Mouse (Mus musculus) limb, embryonic 13.5 days (tissue): Measurements from ENCODE around the gene Phip. TPM values are rescaled to one million over a fixed set of nuclear protein-coding genes. Genes with fewer than 3 reads are reported as not detected.

Experiments
- ATAC-seq: fragments of 200-750 bp; cut with Nextera tagmentation; 2 replicates; pipeline ENCODE4 v1.8.0; 2017; ENCODE audit warnings: low read depth, moderate number of reproducible peaks, moderate TSS enrichment; ENCODE audit not compliant: low FRiP score
- H3K27ac ChIP-seq: fragments of 300-500 bp; sonication (generic); 2 replicates; pipeline ENCODE4 v1.5.1; 2015; ENCODE audit warnings: inconsistent platforms, mild to moderate bottlenecking, moderate library complexity
- H3K27me3 ChIP-seq: fragments of 300-500 bp; sonication (generic); 2 replicates; pipeline ENCODE4 v1.6.1; 2015; ENCODE audit warnings: mild to moderate bottlenecking, inconsistent platforms
- H3K36me3 ChIP-seq: fragments of 300-500 bp; sonication (generic); 2 replicates; pipeline ENCODE4 v1.6.1; 2015; ENCODE audit warnings: inconsistent platforms, mild to moderate bottlenecking, moderate library complexity
- H3K4me1 ChIP-seq: fragments of 300-500 bp; sonication (generic); 2 replicates; pipeline ENCODE4 v1.6.1; 2015; ENCODE audit warnings: inconsistent platforms
- H3K4me2 ChIP-seq: fragments of 300-500 bp; sonication (generic); replicated peaks from 2 replicates; pipeline ENCODE4 v1.6.1; 2015; ENCODE audit warnings: inconsistent platforms, mild to moderate bottlenecking, moderate library complexity
- H3K4me3 ChIP-seq: fragments of 300-500 bp; sonication (generic); 2 replicates; pipeline ENCODE4 v1.5.1; 2015; ENCODE audit warnings: moderate library complexity, mild to moderate bottlenecking, inconsistent platforms
- H3K9ac ChIP-seq: fragments of 300-500 bp; sonication (generic); 2 replicates; pipeline ENCODE4 v1.6.1; 2015; ENCODE audit warnings: mild to moderate bottlenecking, inconsistent platforms
- H3K9me3 ChIP-seq: fragments of 300-500 bp; sonication (generic); 2 replicates; pipeline ENCODE4 v1.6.1; 2016; ENCODE audit warnings: inconsistent platforms
- WGBS: fragments of 180-500 bp; shearing (Covaris S2); methylation state at CpG from one replicate; pipeline ENCODE4 v1.1.7; 2015; 5-methylcytosine and 5-hydroxymethylcytosine counted together
- polyA plus RNA-seq: library from polyadenylated mRNA; unstranded; fragments of >200 nt; fragmentation: Nextera tagmentation; extraction: Ambion mirVana; gene quantifications from 2 replicates; pipeline ENCODE4 v1.2.1, GENCODE M21; 2015

Gene Phip
- polyA plus RNA-seq, 1 experiment from 2014 or later, result 119 TPM

GRCm38 (mm10) chr9:82971433-82971832, 3.9 kb downstream of the Phip start:
- Histone ChIP-seq H3K27me3 (no peaks in the 10 kb centered on the region), H3K4me2 (no peak overlapping the region), H3K4me3 (no peak overlapping the region), H3K9me3 (no peaks in the 10 kb centered on the region), H3K27ac (no peak overlapping the region), H3K4me1 (peaks cover 17% of the 10 kb centered on the region), H3K36me3 (no peaks in the 10 kb centered on the region), H3K9ac (no peak overlapping the region)
- WGBS, result 68% methylated on average over 1 of the region's 1 CpGs
- ATAC-seq, result no peak

- Histone ChIP-seq H3K27ac (no peak overlapping the region), H3K4me1 (peaks cover 8% of the 10 kb centered on the region; the same call in 1 of the 2 replicates), H3K9ac (no peak overlapping the region), H3K4me2 (no peak overlapping the region), H3K9me3 (no peaks in the 10 kb centered on the region), H3K36me3 (peaks cover 4% of the 10 kb centered on the region; the same call in 1 of the 2 replicates), H3K4me3 (no peak overlapping the region), H3K27me3 (no peaks in the 10 kb centered on the region)
- ATAC-seq, result no peak
- WGBS, result 87% methylated on average over 8 of the region's 8 CpGs
Measured at GRCm38 (mm10) chr9:82967076-82967621, 8.2 kb downstream of the Phip start.

GRCm38 (mm10) chr9:82963981-82964380, 11.3 kb downstream of the Phip start:
- Histone ChIP-seq H3K9ac (no peak overlapping the region), H3K4me1 (no peaks in the 10 kb centered on the region)
- no peak for ATAC-seq

GRCm38 (mm10) chr9:82961352-82961751, 14.0 kb downstream of the Phip start:
- WGBS, result 54% methylated on average over 2 of the region's 2 CpGs
- no peak overlapping the region for H3K27ac ChIP-seq
- no peaks in the 10 kb centered on the region for H3K9me3 ChIP-seq
- no peak overlapping the region for H3K4me2 ChIP-seq
- no peak overlapping the region for H3K9ac ChIP-seq
- H3K36me3 ChIP-seq, result peaks cover 25% of the 10 kb centered on the region
- ATAC-seq, result no peak
- no peak overlapping the region for H3K4me3 ChIP-seq
- H3K27me3 ChIP-seq, result no peaks in the 10 kb centered on the region
- no peaks in the 10 kb centered on the region for H3K4me1 ChIP-seq

More at GRCm38 (mm10) chr9:82963981-82964380, 11.3 kb downstream of the Phip start:
- Histone ChIP-seq H3K27me3 (no peaks in the 10 kb centered on the region), H3K27ac (no peak overlapping the region), H3K36me3 (peaks cover 12% of the 10 kb centered on the region), H3K4me2 (no peak overlapping the region), H3K9me3 (no peaks in the 10 kb centered on the region), H3K4me3 (no peak overlapping the region)
- 85% methylated on average over 4 of the region's 4 CpGs for WGBS

- Histone ChIP-seq H3K27ac (no peak overlapping the region), H3K9me3 (no peaks in the 10 kb centered on the region), H3K4me2 (no peak overlapping the region), H3K9ac (no peak overlapping the region), H3K27me3 (no peaks in the 10 kb centered on the region), H3K36me3 (peaks cover 40% of the 10 kb centered on the region), H3K4me3 (no peak overlapping the region), H3K4me1 (no peaks in the 10 kb centered on the region)
- no peak for ATAC-seq
- 65% methylated on average over 4 of the region's 4 CpGs for WGBS
Measured at GRCm38 (mm10) chr9:82955267-82955666, 20.0 kb downstream of the Phip start.

- Histone ChIP-seq H3K27me3 (no peaks in the 10 kb centered on the region), H3K4me2 (no peak overlapping the region), H3K9me3 (no peaks in the 10 kb centered on the region), H3K36me3 (peaks cover 33% of the 10 kb centered on the region), H3K27ac (no peak overlapping the region), H3K9ac (no peak overlapping the region), H3K4me3 (no peak overlapping the region), H3K4me1 (no peaks in the 10 kb centered on the region)
- ATAC-seq, result no peak
Measured at GRCm38 (mm10) chr9:82952330-82952729, 23.0 kb downstream of the Phip start.

GRCm38 (mm10) chr9:82951435-82952004, 23.8 kb downstream of the Phip start:
- Histone ChIP-seq H3K27ac (no peak overlapping the region), H3K9me3 (no peaks in the 10 kb centered on the region), H3K27me3 (no peaks in the 10 kb centered on the region), H3K9ac (no peak overlapping the region), H3K4me1 (no peaks in the 10 kb centered on the region), H3K36me3 (peaks cover 27% of the 10 kb centered on the region), H3K4me3 (no peak overlapping the region), H3K4me2 (no peak overlapping the region)
- 87% methylated on average over 2 of the region's 2 CpGs for WGBS
- ATAC-seq, result no peak

GRCm38 (mm10) chr9:82907246-82907645, 68.1 kb downstream of the Phip start:
- Histone ChIP-seq H3K27me3 (no peaks in the 10 kb centered on the region), H3K36me3 (peaks cover 48% of the 10 kb centered on the region), H3K9me3 (no peaks in the 10 kb centered on the region), H3K4me3 (no peak overlapping the region), H3K4me2 (no peak overlapping the region), H3K27ac (no peak overlapping the region), H3K9ac (no peak overlapping the region), H3K4me1 (no peaks in the 10 kb centered on the region)
- no peak for ATAC-seq
- 92% methylated on average over 7 of the region's 7 CpGs for WGBS

GRCm38 (mm10) chr9:82888645-82889044, 86.7 kb downstream of the Phip start:
- Histone ChIP-seq H3K4me1 (no peaks in the 10 kb centered on the region), H3K9me3 (no peaks in the 10 kb centered on the region), H3K4me3 (no peak overlapping the region), H3K27ac (no peak overlapping the region), H3K4me2 (no peak overlapping the region), H3K27me3 (no peaks in the 10 kb centered on the region), H3K36me3 (peaks cover 58% of the 10 kb centered on the region), H3K9ac (no peak overlapping the region)
- ATAC-seq, result no peak

GRCm38 (mm10) chr9:82884177-82884576, 91.1 kb downstream of the Phip start:
- H3K4me1 ChIP-seq, result no peaks in the 10 kb centered on the region
- H3K9ac ChIP-seq, result no peak overlapping the region
- no peak overlapping the region for H3K27ac ChIP-seq
- no peak overlapping the region for H3K4me3 ChIP-seq
- no peak overlapping the region for H3K4me2 ChIP-seq
- no peak for ATAC-seq
- H3K36me3 ChIP-seq, result peaks cover 60% of the 10 kb centered on the region
- no peaks in the 10 kb centered on the region for H3K27me3 ChIP-seq
- H3K9me3 ChIP-seq, result no peaks in the 10 kb centered on the region

- no peaks in the 10 kb centered on the region for H3K4me1 ChIP-seq
- H3K27ac ChIP-seq, result no peak overlapping the region
- no peaks in the 10 kb centered on the region for H3K27me3 ChIP-seq
- no peak for ATAC-seq
- no peaks in the 10 kb centered on the region for H3K9me3 ChIP-seq
- no peak overlapping the region for H3K4me3 ChIP-seq
- no peak overlapping the region for H3K9ac ChIP-seq
- no peak overlapping the region for H3K4me2 ChIP-seq
- peaks cover 58% of the 10 kb centered on the region for H3K36me3 ChIP-seq
- 92% methylated on average over 1 of the region's 1 CpGs for whole genome bisulfite sequencing
Measured at GRCm38 (mm10) chr9:82877078-82877477, 98.2 kb downstream of the Phip start.

- H3K27me3 ChIP-seq, result no peaks in the 10 kb centered on the region
- ATAC-seq, result no peak
- 93% methylated on average over 3 of the region's 3 CpGs for WGBS
- H3K4me3 ChIP-seq, result no peak overlapping the region
- no peak overlapping the region for H3K4me2 ChIP-seq
- no peak overlapping the region for H3K9ac ChIP-seq
- no peaks in the 10 kb centered on the region for H3K4me1 ChIP-seq
- H3K9me3 ChIP-seq, result no peaks in the 10 kb centered on the region
- peaks cover 29% of the 10 kb centered on the region for H3K36me3 ChIP-seq
- H3K27ac ChIP-seq, result no peak overlapping the region
Measured at GRCm38 (mm10) chr9:82867698-82868097, 107.6 kb downstream of the Phip start.

GRCm38 (mm10) chr9:82866121-82866520, 109.2 kb downstream of the Phip start:
- H3K27me3 ChIP-seq, result no peaks in the 10 kb centered on the region
- no peak overlapping the region for H3K9ac ChIP-seq
- H3K9me3 ChIP-seq, result no peaks in the 10 kb centered on the region
- no peak overlapping the region for H3K4me2 ChIP-seq
- 87% methylated on average over 1 of the region's 1 CpGs for WGBS
- H3K36me3 ChIP-seq, result peaks cover 20% of the 10 kb centered on the region
- no peak overlapping the region for H3K27ac ChIP-seq
- no peaks in the 10 kb centered on the region for H3K4me1 ChIP-seq
- no peak for ATAC-seq
- no peak overlapping the region for H3K4me3 ChIP-seq
